Mouse (Mus musculus) monocyte, adult 2 months (primary cell): ENCODE data around the gene Nfib.
"Not testable (repeated sequence)": the region's sequence is repeated elsewhere in the genome, so short reads cannot be mapped to it uniquely, and the experiment has no call there.

Experiments
- DNase-seq, 2 experiments: peaks; one replicate each; pipeline ENCODE4 v3.0.0; 2022; ENCODE audit warnings: low spot score in 2 of 2, low read depth in 1 of 2

Nfib gene

DNA sequence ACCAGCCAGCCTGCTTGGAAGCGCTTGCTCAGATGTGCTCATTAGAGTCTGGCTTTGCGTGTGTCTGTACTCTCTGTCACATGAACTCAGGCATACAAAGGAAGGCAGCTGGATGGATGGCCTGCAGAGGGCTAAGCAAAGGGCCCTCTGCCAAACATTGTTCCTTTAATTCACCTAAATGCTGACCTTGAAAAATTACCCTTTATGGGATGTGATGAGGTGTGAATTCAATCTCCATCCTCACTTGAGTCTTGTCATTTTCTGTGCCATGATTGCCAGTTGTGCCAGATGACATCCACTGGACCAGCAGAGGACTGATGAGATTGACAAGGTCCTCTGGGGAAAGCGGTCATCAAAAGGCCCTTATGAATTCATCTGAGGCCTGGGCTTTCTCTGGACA lies 434.0 kb downstream of the Nfib start:
- DNase-seq: no peak

DNA sequence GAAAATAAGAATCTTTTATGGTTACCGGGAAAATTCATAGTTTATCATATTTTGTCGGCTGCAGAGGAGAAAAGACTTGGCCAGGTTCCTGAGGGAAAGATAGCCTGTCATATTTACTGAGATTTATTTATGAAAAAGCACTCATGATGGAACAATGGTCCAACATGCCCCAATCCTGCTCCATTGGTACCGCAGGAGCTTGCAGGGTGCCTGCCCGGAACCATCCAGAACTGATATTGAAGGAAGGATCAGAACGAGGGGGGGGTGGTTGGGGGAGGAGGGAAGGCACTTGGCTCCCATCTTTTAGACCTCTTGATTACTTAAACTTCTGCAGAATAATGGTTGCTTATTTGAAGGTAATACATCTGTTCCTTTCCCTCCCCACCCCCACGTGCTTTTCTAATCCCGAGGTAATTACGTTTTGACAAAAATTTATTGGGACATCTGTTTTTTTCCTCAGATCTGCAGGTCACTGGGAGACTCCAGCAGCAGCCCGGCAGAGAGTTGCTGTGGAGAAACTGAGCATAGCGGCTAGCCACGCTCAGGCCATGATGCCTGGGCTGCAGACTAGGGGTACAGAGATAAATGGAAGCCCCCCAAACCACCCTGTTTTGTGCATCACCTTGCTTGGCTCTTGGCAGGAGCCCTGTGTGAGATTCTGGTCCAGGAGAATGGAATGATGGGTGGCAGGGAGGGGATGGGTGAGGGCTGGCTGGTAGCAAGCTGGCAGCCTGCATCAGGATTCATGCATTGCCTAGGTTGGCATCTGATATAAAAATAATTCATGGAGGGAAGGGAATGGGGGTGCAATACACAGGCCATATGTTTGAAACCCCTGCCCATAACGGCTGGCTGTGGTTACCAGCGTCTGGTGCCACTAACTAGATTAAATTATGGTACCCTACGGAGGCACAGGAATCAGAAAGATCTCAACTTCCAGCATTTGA lies 437.4 kb downstream of the Nfib start:
- no peak for DNase-seq

DNA sequence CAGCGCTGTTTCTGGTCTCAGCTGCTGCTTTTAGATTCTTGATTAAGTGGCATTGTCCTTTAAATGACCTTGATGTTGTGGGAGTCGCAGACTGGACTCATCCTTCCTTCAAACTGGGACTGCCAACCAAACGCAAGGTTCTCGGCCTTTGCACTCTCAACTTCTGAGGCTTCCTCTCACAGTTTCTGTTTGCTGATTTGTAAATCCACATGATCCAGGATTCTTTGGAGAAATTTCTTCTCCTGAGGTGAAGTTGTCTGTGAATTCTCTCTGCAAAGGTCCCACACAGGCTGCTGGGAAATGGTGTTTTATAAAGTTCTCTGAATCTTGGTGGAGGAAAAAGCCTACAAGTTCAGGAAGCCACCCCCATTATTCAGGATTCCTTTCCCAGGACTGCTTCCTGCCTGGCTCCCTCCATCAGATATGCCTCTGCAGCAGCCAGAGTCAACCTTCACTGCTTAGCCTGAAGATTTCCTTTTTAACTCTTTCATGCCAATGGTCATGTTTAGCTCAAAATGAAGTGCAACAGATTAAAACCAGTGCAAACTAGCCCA lies 439.4 kb downstream of the Nfib start:
- no peak for DNase-seq

DNA sequence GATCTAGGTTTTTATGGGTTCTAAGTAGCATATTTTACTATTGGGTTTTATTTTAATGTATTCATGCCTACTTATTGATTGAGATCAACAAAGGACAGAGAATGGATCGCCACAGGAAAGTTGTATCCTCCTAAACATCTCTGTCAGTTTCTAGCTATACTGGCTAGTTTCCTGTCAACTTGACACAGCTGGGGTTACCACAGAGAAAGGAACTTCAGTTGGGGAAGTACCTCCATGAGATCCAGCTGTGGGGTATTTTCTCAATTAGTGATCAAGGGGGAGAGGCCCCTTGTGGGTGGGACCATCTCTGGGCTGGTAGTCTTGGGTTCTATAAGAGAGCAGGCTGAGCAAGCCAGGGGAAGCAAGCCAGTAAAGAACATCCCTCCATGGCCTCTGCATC lies 447.0 kb downstream of the Nfib start:
- not testable (repeated sequence) for DNase-seq

DNA sequence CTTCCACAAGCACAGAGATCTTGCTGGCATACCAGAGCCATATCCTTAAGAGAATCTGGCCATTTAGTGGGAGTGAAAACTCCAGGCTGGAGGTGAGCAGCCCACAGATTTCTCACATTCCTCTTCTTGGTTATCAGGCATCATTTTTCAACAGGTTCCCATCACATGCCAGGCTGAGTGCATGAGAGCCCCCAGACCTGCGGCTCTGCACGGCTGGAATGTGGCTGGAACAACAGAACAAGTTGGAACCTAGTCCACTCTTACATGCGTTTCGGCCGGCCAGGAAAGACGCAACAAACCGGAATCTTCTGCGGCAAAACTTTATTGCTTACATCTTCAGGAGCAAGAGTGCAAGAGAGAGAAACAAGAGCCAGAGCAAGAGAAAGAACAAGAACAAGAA lies 453.5 kb downstream of the Nfib start:
- DNase-seq: no peak

DNA sequence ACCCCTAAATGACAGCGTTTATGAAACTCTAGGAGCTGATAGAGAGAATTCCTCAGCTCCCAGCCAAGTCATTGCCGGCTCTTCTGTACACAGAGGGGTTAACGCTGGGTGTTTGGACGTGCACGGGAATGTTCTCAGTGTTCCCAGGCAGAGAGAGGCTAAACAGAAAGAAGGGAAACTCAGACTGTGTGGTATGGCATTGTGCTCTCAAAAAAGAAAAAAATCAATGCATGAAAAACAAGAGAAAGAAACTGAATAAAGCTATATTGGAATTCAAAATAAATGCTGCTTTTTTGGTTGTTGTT lies 455.2 kb downstream of the Nfib start:
- no peak for DNase-seq

DNA sequence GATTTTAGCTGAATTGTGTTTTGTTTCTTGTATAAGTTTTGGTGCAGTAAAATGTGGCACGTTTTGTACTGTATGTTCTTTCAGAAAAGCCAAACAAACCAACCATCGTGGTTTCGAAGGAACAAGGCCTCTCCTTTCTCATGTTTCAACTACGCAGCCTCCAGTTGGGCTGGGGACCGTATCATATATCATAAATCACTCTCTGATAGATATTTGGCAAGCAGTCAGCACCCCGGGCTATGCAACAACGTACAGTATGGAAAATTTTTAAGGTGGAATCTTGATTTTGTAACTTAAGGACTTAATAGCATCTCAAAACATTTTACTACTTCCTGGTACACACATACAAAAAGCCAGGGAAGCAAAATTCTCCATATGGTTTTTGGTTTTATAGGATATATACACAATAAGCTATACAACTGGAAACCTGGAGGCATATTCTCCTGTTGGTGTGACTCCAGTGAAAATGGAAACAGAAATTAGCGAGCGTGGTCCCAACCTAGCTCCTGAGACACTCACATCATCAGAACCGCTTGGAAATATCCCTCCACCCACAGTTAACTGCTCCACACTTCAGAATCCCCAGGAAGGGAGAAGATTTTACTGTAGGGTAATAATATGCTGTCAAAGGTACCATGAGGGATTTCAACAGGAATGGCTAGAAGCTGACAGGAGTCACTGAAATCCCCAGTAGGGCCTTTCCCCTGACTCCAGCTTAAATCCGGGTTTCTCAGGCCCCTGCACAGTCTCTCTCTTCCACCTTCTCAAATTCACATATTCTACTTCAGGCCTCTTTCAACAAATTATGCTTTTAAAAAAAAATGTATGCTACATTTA lies 455.8 kb downstream of the Nfib start:
- no peak for DNase-seq

DNA sequence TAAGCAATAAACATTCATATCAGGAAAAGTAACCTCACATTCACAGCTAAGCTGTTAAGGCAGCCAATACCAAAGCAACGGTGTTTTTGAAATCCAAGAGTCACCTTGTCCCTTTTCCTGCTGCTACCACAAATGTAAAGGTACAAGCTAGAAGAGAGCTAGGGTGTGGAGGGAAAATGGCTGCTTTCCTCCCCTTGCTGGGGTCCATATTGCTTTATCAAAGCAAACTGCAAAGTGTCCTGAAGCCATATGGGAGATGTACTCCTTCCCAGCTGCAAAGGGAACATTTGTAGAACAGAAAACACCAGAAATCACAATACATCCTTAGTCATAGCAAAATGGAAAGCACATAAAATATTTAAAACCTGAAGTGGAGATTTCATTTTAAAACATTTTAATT lies 456.6 kb downstream of the Nfib start:
- no peak for DNase-seq

DNA sequence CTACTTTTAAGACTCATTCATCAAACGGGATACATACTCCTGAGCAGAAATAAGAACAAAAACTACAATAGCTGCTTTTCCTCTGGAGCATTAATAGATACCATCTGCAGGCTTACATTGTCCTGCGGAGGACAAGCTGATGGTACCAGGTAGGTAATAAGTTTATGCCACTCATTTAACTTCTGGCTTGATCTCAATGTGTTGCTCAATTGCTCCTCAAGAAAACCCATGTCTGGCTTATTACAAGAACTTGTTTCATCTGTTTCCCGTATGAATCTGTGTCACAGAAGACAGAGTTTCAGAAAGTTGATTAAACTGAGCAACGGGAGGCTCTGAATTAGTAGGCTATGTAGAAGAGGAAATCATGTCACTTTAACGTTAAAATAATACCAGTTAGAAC lies 457.5 kb downstream of the Nfib start:
- DNase-seq: no peak

DNA sequence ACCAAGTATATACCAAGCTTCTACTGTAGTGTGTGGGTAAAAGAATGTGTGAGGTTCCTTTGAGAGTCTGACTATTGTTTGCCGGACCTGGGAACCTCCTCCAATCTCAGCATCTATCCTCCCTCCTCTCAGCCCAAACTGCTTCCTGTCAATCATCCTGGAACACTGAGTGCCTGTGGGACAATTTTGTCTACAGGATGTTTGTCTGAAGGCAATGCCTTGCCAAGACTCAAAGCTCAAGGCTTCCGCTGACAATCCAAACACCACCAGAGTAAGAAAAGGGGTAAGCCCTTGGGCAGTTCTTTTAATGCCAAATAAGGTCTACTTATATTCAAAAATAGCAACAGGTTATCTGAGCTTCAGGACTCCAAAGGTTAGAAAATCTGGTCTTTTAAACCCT lies 459.3 kb downstream of the Nfib start:
- no peak for DNase-seq
